Mouse (Mus musculus): ENCODE data around the gene Cyp2c54. TPM values are rescaled to one million over a fixed set of nuclear protein-coding genes. Genes with fewer than 3 reads are reported as not detected.
"Not testable (repeated sequence)": the region's sequence is repeated elsewhere in the genome, so short reads cannot be mapped to it uniquely, and the experiment has no call there.

The Cyp2c54 gene
- total RNA-seq (2021): 4.3 TPM in 1 of 2 replicates, not detected in the other
- long read RNA-seq, transcript Cyp2c54-201 (9 exons, 1,786 nt): major isoform, 288 of 376 reads
- long read RNA-seq, partial matches to known transcripts: 33 of 376 reads
- long read RNA-seq, other reads (novel, unspliced or antisense): 55 of 376 reads

- DNase-seq: no peak
These were observed at the start of gene Cyp2c54 for GRCm38 (mm10) chr19:40073701-40074100. Cyp2c54 (minus strand) TSS chr19:40073827.

- DNase-seq: not testable (repeated sequence)
These were observed 46.0 kb upstream of the Cyp2c54 start for GRCm38 (mm10) chr19:40119624-40120023.

GRCm38 (mm10) chr19:40091111-40091510, 17.5 kb upstream of the Cyp2c54 start:
- DNase-seq: no peak

GRCm38 (mm10) chr19:40089421-40089820, 15.8 kb upstream of the Cyp2c54 start, which contains the start of gene Cyp2c50:
Cyp2c50 (plus strand) TSS chr19:40089688.
- not testable (repeated sequence) for DNase-seq

GRCm38 (mm10) chr19:40088381-40088780, 14.8 kb upstream of the Cyp2c54 start:
- DNase-seq: no peak

- DNase-seq: not testable (repeated sequence)
These were observed 81.5 kb downstream of the Cyp2c54 start, which contains the start of gene Cyp2c37 for GRCm38 (mm10) chr19:39992140-39992539. Cyp2c37 (plus strand) TSS chr19:39992424.

- DNase-seq: no peak
These were observed 84.2 kb downstream of the Cyp2c54 start for GRCm38 (mm10) chr19:39989471-39989870.

Other genes with a start within 250 kb of the Cyp2c54 start
- 9.1 TPM in 1 of 2 replicates, not detected in the other for gene Cyp2c69, start 187.0 kb downstream of the Cyp2c54 start, total RNA-seq (2021)
- 3.9 TPM in 1 of 2 replicates, not detected in the other for gene Cyp2c37, start 81.4 kb downstream of the Cyp2c54 start, total RNA-seq (2021)
- gene Cyp2c50, start 15.9 kb upstream of the Cyp2c54 start, total RNA-seq (2021): 9.3 TPM in 1 of 2 replicates, not detected in the other
- gene Cyp2c70, start 113.5 kb upstream of the Cyp2c54 start, total RNA-seq (2021): 0.24 and 5.6 TPM in 2 replicates
- gene Pdlim1, start 198.0 kb upstream of the Cyp2c54 start, total RNA-seq (2021): 19.3 and 22.0 TPM in 2 replicates

Data from adrenal gland, postnatal 25 days (tissue).